In genomic region chr10:20752883-20753282, GRCm38 (mm10) we compare ENCODE assay signal across 24 mouse cellular contexts.
"Had no signal": no experiment of that assay in that cellular context is flagged by ENCODE, and none has a peak within 500 bp of the region (broad histone marks: within the 10 kb centered on the region; RNA-seq: fewer than 3 reads in every experiment).

No protein-coding gene starts in this region.

- H3K4me2 ChIP-seq: heart, embryonic 11.5 days; heart, embryonic 13.5 days; heart, embryonic 15.5 days; hindbrain, embryonic 13.5 days; hindbrain, embryonic 15.5 days; limb, embryonic 13.5 days; limb, embryonic 15.5 days; liver, embryonic 12.5 days had no signal

- H3K9me3 ChIP-seq: heart, embryonic 13.5 days; heart, embryonic 15.5 days; hindbrain, embryonic 13.5 days; hindbrain, embryonic 15.5 days; limb, embryonic 13.5 days; limb, embryonic 15.5 days; liver, embryonic 12.5 days had no signal

- H3K36me3 ChIP-seq: heart, embryonic 13.5 days; heart, embryonic 15.5 days; hindbrain, embryonic 13.5 days; hindbrain, embryonic 15.5 days; limb, embryonic 13.5 days; limb, embryonic 15.5 days; liver, embryonic 12.5 days had no signal

- H3K27me3 ChIP-seq: heart, embryonic 13.5 days; heart, embryonic 15.5 days; hindbrain, embryonic 13.5 days; hindbrain, embryonic 15.5 days; limb, embryonic 13.5 days; limb, embryonic 15.5 days; liver, embryonic 12.5 days had no signal

- H3K4me1 ChIP-seq: heart, embryonic 15.5 days; hindbrain, embryonic 13.5 days; hindbrain, embryonic 15.5 days; limb, embryonic 15.5 days had no signal

- ATAC-seq: hindbrain, postnatal 0 days; intestine, postnatal 0 days; liver, embryonic 12.5 days had no signal

- H3K27ac ChIP-seq: heart, adult 2 months; heart, embryonic 13.5 days; heart, embryonic 15.5 days; hindbrain, embryonic 13.5 days; hindbrain, embryonic 15.5 days; hindbrain, postnatal 0 days; layer of hippocampus, adult 2 months; limb, embryonic 13.5 days; limb, embryonic 15.5 days; liver, embryonic 12.5 days; liver, embryonic 14.5 days had no signal

- DNase-seq: gastrocnemius, postnatal 14 days; gastrocnemius, postnatal 36 days; heart, adult 2 months; heart, postnatal 14 days; heart, postnatal 36 days; kidney, adult 18-20 months; kidney, adult 8-10 months; kidney, postnatal 10 days; kidney, postnatal 25 days; kidney, postnatal 4 days; layer of hippocampus, postnatal 36 days; left cerebral cortex, postnatal 4 days had no signal

- H3K9ac ChIP-seq: heart, embryonic 13.5 days; heart, embryonic 15.5 days; hindbrain, embryonic 13.5 days; hindbrain, embryonic 15.5 days; limb, embryonic 13.5 days; limb, embryonic 15.5 days; liver, embryonic 12.5 days; liver, embryonic 14.5 days had no signal

- H3K4me3 ChIP-seq: heart, adult 2 months; heart, embryonic 13.5 days; heart, embryonic 15.5 days; hindbrain, embryonic 13.5 days; hindbrain, embryonic 15.5 days; layer of hippocampus, adult 2 months; limb, embryonic 13.5 days; limb, embryonic 15.5 days; liver, embryonic 12.5 days had no signal
